In the genomic region with DNA sequence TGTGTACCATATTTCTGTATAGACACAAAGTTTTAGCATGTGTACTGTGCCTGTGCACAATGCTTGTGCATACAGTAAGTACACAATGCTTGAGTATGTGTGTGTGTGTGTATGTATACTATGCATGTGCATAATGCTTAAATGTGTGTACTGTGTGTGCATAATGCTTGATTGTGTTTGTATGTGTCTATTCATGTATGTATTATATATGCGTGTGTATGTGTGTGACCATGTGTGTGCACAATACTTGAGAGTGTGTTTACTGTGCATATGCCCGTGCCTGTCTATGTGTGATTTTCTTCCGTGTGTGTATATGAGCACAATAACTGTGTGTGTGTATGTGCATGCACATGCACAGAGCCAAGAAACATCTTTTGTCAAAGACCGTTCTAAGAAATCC, we compare ENCODE assay signal across 19 mouse cellular contexts.
A peak's percentile ranks its signal among the peaks of the same experiment; 100 is the strongest.
DNase-seq lines count a peak whose midpoint lies in the region; ATAC-seq lines count a peak whose summit lies in the region.
"Had no signal": no experiment of that assay in that cellular context is flagged by ENCODE, and none has a peak within 500 bp of the region (broad histone marks: within the 10 kb centered on the region; RNA-seq: fewer than 3 reads in every experiment).

No protein-coding gene starts in this region.

- peaks cover 32% of the 10 kb centered on the region for H3K36me3 ChIP-seq in megakaryocyte, embryonic 14.5 days (replicated peaks; ENCODE audit: low read length)
- H3K36me3 ChIP-seq in forebrain, embryonic 16.5 days (ENCODE audit: control insufficient read depth, insufficient read depth), result no peaks in the 10 kb centered on the region
- H3K36me3 ChIP-seq in hindbrain, embryonic 13.5 days, result no peaks in the 10 kb centered on the region
- H3K36me3 ChIP-seq in midbrain, embryonic 15.5 days (replicated peaks), result no peaks in the 10 kb centered on the region

- DNase-seq in urinary bladder, postnatal 10 days (ENCODE audit: low spot score), result no peak
- DNase-seq in ovary, postnatal 14 days (ENCODE audit: low spot score), result no peak
- DNase-seq: adrenal gland, postnatal 14 days; cerebellum, adult 2 months; cerebellum, postnatal 25 days; gastrocnemius, postnatal 14 days; heart, adult 11 months; kidney, adult 11 months; kidney, postnatal 36 days; lung, postnatal 4 days; spleen, adult 18-20 months had no signal

- ATAC-seq in megakaryocyte, adult 5-6 weeks (ENCODE audit: poor library complexity, severe bottlenecking), result no peak
- ATAC-seq in forebrain, embryonic 16.5 days, result peak; percentile 65
- ATAC-seq in hindbrain, embryonic 13.5 days (ENCODE audit: low FRiP score), result peak; percentile 65
- ATAC-seq in midbrain, embryonic 15.5 days (replicated peaks), result peak; percentile 73

- WGBS in forebrain, embryonic 16.5 days, result 52% methylated on average over 4 of the region's 4 CpGs
- 85% methylated on average over 4 of the region's 4 CpGs for WGBS in hindbrain, embryonic 13.5 days
- 73% methylated on average over 4 of the region's 4 CpGs for WGBS in midbrain, embryonic 15.5 days

- no peak overlapping the region for H3K9ac ChIP-seq in forebrain, embryonic 16.5 days (replicated peaks; ENCODE audit: low read depth, low read length)
- H3K9ac ChIP-seq in hindbrain, embryonic 13.5 days, result no peak overlapping the region
- H3K9ac ChIP-seq in midbrain, embryonic 15.5 days, result no peak overlapping the region
- H3K9ac ChIP-seq: kidney, embryonic 15.5 days; liver, embryonic 14.5 days had no signal

- no peaks in the 10 kb centered on the region for H3K9me3 ChIP-seq in megakaryocyte, embryonic 14.5 days
- H3K9me3 ChIP-seq in forebrain, embryonic 16.5 days (ENCODE audit: control insufficient read depth, low read length), result no peaks in the 10 kb centered on the region
- H3K9me3 ChIP-seq in hindbrain, embryonic 13.5 days, result no peaks in the 10 kb centered on the region
- H3K9me3 ChIP-seq in midbrain, embryonic 15.5 days, result no peaks in the 10 kb centered on the region
- H3K9me3 ChIP-seq: kidney, embryonic 15.5 days had no signal

- H3K4me3 ChIP-seq in megakaryocyte, embryonic 14.5 days (replicated peaks), result peak overlapping the region; percentile 21
- H3K4me3 ChIP-seq in forebrain, embryonic 16.5 days (replicated peaks; ENCODE audit: low read length), result no peak overlapping the region
- H3K4me3 ChIP-seq in hindbrain, embryonic 13.5 days, result no peak overlapping the region
- H3K4me3 ChIP-seq in midbrain, embryonic 15.5 days, result peak overlapping the region; percentile 26
- H3K4me3 ChIP-seq: kidney, embryonic 15.5 days had no signal

- no peaks in the 10 kb centered on the region for H3K4me1 ChIP-seq in megakaryocyte, embryonic 14.5 days
- no peaks in the 10 kb centered on the region; the same call in 1 of the 2 replicates for H3K4me1 ChIP-seq in forebrain, embryonic 16.5 days (replicated peaks; ENCODE audit: control insufficient read depth, insufficient read depth, low read length)
- H3K4me1 ChIP-seq in hindbrain, embryonic 13.5 days (replicated peaks), result no peaks in the 10 kb centered on the region
- peaks cover 6% of the 10 kb centered on the region; the same call in 1 of the 2 replicates for H3K4me1 ChIP-seq in midbrain, embryonic 15.5 days
- H3K4me1 ChIP-seq: kidney, embryonic 15.5 days had no signal

- H3K4me2 ChIP-seq in forebrain, embryonic 16.5 days (ENCODE audit: low read length), result peak overlapping the region; percentile 47
- H3K4me2 ChIP-seq in hindbrain, embryonic 13.5 days, result no peak overlapping the region
- H3K4me2 ChIP-seq in midbrain, embryonic 15.5 days, result peak overlapping the region; percentile 42
- H3K4me2 ChIP-seq: heart, embryonic 11.5 days; kidney, embryonic 15.5 days had no signal

- peak overlapping the region; percentile 67; the same call in 1 of the 2 replicates for H3K27ac ChIP-seq in forebrain, embryonic 16.5 days (ENCODE audit: low read length)
- 0 out of 2 replicates have a peak overlapping the region, but pooled peaks have one; percentile 52 for H3K27ac ChIP-seq in hindbrain, embryonic 13.5 days
- peak overlapping the region; percentile 59; the same call in 1 of the 2 replicates for H3K27ac ChIP-seq in midbrain, embryonic 15.5 days
- H3K27ac ChIP-seq: kidney, embryonic 15.5 days; liver, embryonic 14.5 days had no signal

- no peaks in the 10 kb centered on the region for H3K27me3 ChIP-seq in megakaryocyte, embryonic 14.5 days (replicated peaks)
- no peaks in the 10 kb centered on the region for H3K27me3 ChIP-seq in forebrain, embryonic 16.5 days (replicated peaks; ENCODE audit: control insufficient read depth, insufficient read depth, low read length)
- no peaks in the 10 kb centered on the region for H3K27me3 ChIP-seq in hindbrain, embryonic 13.5 days
- no peaks in the 10 kb centered on the region for H3K27me3 ChIP-seq in midbrain, embryonic 15.5 days (replicated peaks)
- H3K27me3 ChIP-seq: kidney, embryonic 15.5 days had no signal

Comparison
In these comparisons a context has a peak if more than half of its experiments do, and no peak if none do; other contexts are left out.
1. H3K4me3 ChIP-seq: peak in megakaryocyte, embryonic 14.5 days (single experiment) and midbrain, embryonic 15.5 days (single experiment); none in forebrain, embryonic 16.5 days (single experiment) and hindbrain, embryonic 13.5 days (single experiment).
2. Peak in every context shown above with its lines, with median percentiles within 50 percentile points of each other: H3K27ac ChIP-seq.